Mouse (Mus musculus): ENCODE data around the gene Zfp446.
A peak's percentile ranks its signal among the peaks of the same experiment; 100 is the strongest.

Zfp446 gene

GRCm38 (mm10) chr7:13034148-13034977 lies 56.7 kb downstream of the Zfp446 start, which contains the start of gene Chmp2a:
TSS of gene Chmp2a (minus strand) at chr7:13034807.
- Histone ChIP-seq H3K9me3 (ENCODE audit: low read length) (no peaks in the 10 kb centered on the region), H3K36me3 (ENCODE audit: insufficient read depth, low read length) (peaks cover 70% of the 10 kb centered on the region), H3K4me3 (replicated peaks; ENCODE audit: low read length) (peak within 1 kb of the TSS; percentile 89), H3K4me1 (replicated peaks; ENCODE audit: low read depth, low read length) (peaks cover 78% of the 10 kb centered on the region), H3K27me3 (ENCODE audit: insufficient read depth, low read length) (no peaks in the 10 kb centered on the region)
- TF ChIP-seq NANOG (IDR thresholded peaks at IDR 0.05; ENCODE audit: borderline replicate concordance, low read length) (no peak), POU5F1 (IDR thresholded peaks at IDR 0.05; ENCODE audit: borderline replicate concordance, low read length) (no peak), CTCF (conservative IDR thresholded peaks at IDR 0.05; ENCODE audit: low read length) (no peak)

Data from E14TG2a.4 (cell line).